Mouse (Mus musculus) cortical plate, adult 2 months (tissue): Measurements from ENCODE around the gene Mast4. TPM values are rescaled to one million over a fixed set of nuclear protein-coding genes. Genes with fewer than 3 reads are reported as not detected.

Experiments used
- H3K27ac ChIP-seq: fragments of 200-500 bp; 2 replicates; pipeline ENCODE4 v1.5.1; 2012; ENCODE audit warnings: low read length, control low read depth, inconsistent platforms; ENCODE audit not compliant: insufficient read depth
- H3K4me1 ChIP-seq: fragments of 200-500 bp; 2 replicates; pipeline ENCODE4 v1.6.1; 2011; ENCODE audit warnings: low read length; ENCODE audit not compliant: control insufficient read depth, insufficient read depth
- H3K4me3 ChIP-seq: fragments of 200-500 bp; 2 replicates; pipeline ENCODE4 v1.5.1; 2011; ENCODE audit warnings: mild to moderate bottlenecking, low read length, control low read depth; ENCODE audit not compliant: insufficient read depth
- CTCF ChIP-seq: fragments of 200-500 bp; IDR thresholded peaks from 2 replicates; pipeline ENCODE4 v1.5.1; 2011; ENCODE audit warnings: mild to moderate bottlenecking, control low read depth, low read length; ENCODE audit not compliant: insufficient read depth; ENCODE audit errors: extremely low read depth
- POLR2A ChIP-seq: fragments of 200-500 bp; IDR thresholded peaks from 2 replicates; pipeline ENCODE4 v1.6.1; 2011; ENCODE audit warnings: mild to moderate bottlenecking, low read length, control low read depth; ENCODE audit not compliant: insufficient read depth; ENCODE audit errors: extremely low read depth
- polyA plus RNA-seq: library from polyadenylated mRNA; depleted of rRNA; stranded (reverse); fragments of >200 nt; gene quantifications from 2 replicates; pipeline ENCODE4 v1.2.3, GENCODE M21; 2012

Gene Mast4
- polyA plus RNA-seq, 1 experiment: 19.6 TPM

DNA sequence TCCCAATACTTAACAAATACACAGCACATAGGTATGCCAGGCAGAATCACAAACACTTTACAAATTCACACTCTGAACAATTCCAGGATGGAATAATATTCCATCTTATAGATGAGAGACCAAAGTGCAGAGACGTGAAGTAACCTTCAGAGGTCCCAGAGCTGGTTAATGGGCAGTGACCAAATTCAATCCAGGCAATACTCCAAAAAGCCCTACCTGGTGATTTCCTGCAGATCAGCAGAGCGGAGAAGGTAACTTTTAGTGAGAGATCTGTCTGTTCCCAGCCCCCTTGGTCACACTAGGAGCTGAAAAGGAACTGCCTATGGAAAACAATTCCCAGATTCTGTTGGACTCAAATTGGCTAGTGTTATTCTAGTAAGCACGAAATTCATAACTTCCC is 316.6 kb downstream of the Mast4 start:
- TF ChIP-seq POLR2A (no peak), CTCF (no peak)
- Histone ChIP-seq H3K4me1 (no peaks in the 10 kb centered on the region; the same call in 1 of the 2 replicates), H3K27ac (no peak overlapping the region), H3K4me3 (no peak overlapping the region)

DNA sequence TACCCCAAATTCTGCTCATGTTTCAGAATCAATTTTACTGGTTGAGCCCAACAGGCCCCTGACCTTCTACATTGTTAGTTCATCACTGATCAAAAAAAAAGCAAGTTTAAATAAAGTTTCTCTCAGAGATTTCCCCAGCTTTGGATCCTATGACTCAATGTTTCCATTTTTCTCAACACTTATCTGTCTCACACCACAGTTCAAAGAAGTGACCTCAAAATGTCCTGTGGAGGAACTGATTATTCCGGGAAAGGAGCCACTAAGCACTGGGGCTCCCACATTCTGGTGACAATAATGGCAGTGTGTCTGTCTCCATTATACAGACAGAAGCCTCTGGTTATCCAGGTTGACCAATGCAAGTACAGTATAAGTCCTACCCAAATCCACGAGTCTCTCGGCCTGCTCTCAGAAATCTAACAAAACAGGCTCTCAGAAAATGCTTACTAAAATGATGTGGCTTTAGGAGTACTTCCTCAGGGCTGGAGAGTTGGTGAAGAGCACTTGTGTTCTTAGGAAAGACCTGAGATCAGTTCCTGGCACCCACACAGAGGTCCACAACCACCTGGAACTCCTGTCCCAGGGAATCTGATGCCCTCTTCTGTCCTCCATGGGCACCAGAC is 319.1 kb downstream of the Mast4 start:
- Histone ChIP-seq H3K4me3 (no peak overlapping the region), H3K4me1 (no peaks in the 10 kb centered on the region), H3K27ac (peak overlapping the region; percentile 42; the same call in 1 of the 2 replicates)
- TF ChIP-seq POLR2A: no peak
- no peak for TF ChIP-seq CTCF

DNA sequence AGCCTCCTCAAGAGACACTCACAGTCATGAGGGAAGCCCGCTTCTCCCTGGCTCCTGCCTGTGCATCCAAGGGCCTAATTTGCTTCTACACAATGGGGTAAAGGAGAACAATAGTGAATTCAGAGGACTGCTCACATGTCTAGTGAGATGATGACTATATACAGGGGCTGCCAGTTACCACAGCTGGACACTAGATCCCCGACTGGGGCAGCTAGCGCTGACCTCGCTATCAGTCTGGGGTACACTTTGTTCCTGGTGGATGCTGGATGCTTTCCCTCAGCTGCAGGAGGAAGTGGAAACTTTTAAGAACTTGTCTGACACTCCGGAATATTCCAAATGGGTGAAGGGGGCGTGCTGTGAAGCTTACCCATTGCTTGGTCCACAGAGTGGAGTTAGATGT is 319.7 kb downstream of the Mast4 start:
- H3K4me3 ChIP-seq: no peak overlapping the region
- TF ChIP-seq POLR2A: no peak
- no peak for TF ChIP-seq CTCF
- no peaks in the 10 kb centered on the region for H3K4me1 ChIP-seq
- H3K27ac ChIP-seq: 0 out of 2 replicates have a peak overlapping the region, but pooled peaks have one; percentile 42

DNA sequence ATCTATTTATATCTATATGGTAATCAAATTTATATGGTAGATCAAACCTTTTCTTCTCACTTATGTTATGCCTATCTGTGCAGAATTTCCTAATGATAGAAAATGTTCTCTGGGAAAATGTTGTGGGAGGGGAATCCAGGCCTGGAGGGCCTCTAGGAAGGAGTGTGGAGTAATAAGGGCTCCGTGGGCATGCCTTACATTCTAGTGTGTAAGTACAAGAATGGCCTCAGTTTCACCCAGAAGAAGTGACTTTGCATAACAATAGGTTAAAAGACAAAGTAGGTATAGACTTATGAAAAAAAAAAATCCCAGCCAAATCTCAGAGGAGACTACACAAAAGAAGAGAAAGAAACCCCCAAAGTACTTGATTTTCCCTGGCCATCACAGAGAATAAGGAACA is 320.1 kb downstream of the Mast4 start:
- no peaks in the 10 kb centered on the region for H3K4me1 ChIP-seq
- no peak overlapping the region for H3K4me3 ChIP-seq
- H3K27ac ChIP-seq: peak overlapping the region; percentile 84; the same call in 1 of the 2 replicates
- TF ChIP-seq CTCF (no peak), POLR2A (no peak)

DNA sequence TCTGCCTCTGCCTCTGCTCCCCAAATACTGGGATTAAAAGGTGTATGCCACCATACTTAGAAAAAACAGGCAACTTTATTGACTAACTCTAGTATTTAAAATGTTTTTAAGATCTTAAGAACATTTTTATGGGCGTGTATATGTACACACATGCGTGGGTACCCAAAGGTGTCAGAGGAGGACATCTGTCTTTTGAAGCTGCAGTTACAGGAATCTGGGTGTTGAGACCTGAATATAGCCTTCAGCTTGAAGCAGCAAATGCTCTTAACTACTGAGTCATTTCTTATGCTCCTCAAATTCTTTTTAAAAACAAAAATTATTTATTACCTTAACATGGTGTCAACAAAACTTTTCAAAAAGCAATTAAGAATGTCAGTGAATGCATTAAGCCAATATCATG is 329.1 kb downstream of the Mast4 start:
- Histone ChIP-seq H3K4me1 (no peaks in the 10 kb centered on the region), H3K27ac (no peak overlapping the region), H3K4me3 (no peak overlapping the region)
- no peak for TF ChIP-seq CTCF
- TF ChIP-seq POLR2A: no peak

DNA sequence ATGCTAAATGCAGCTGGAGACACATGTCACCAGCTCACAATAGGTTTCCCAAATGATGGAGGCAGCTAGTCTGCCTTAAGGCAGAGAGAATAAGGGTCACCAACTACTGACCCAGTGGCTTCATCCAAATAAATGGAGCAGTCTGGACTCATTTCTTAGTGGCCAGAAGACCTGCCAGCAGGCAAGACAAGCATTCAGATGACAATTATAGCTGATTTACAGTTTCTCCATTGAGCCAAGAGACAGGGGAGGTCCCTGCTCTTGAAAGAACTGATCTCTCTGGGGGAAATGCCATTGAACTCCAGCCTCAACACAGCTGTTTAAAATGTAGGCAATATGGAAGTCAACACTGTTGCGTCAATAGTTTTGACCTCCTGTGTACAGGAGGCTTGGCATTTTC is 332.5 kb downstream of the Mast4 start:
- Histone ChIP-seq H3K27ac (no peak overlapping the region), H3K4me1 (no peaks in the 10 kb centered on the region), H3K4me3 (no peak overlapping the region)
- TF ChIP-seq POLR2A (no peak), CTCF (no peak)

DNA sequence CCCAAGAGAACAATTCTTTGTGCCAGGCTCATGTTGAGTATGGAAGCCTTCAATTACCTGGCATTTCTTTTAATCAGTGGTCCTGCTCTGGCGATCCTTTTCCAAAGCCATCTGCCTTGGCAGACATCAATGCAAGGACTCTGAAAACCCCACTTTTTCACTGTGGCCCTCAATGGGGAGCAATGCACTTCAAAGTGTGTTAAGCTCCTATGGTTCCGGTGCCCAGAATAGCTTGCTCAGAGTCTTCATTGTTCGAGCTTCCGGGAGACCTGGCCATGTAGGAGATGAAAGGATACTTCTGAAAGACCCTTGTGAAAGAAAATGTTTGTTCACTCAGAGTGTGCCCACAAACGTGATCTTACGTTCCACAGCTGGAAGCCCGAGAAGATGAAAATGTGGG is 333.4 kb downstream of the Mast4 start:
- TF ChIP-seq POLR2A (no peak), CTCF (no peak)
- no peaks in the 10 kb centered on the region for H3K4me1 ChIP-seq
- H3K27ac ChIP-seq: no peak overlapping the region
- no peak overlapping the region for H3K4me3 ChIP-seq

DNA sequence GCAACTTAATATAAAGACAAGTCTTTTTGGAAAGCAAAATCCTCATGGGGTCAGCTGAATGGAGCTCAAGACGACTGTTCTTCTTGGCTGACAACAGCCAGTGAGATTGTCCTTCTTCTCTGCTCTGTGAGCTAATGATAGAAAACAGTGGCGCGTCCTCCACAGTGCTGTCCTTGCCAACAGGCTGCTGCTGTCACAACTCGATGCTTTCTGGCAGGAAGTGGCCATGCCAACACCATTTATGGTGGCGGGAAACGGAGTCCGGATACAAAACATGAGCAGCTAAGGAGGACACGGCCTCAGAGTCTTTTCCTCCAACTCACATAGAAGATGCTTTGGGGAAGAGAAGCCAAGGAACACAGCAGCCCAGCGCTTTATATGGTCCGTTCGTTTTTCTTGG is 340.2 kb downstream of the Mast4 start:
- no peak overlapping the region for H3K4me3 ChIP-seq
- TF ChIP-seq POLR2A: no peak
- no peak for TF ChIP-seq CTCF
- H3K27ac ChIP-seq: no peak overlapping the region
- H3K4me1 ChIP-seq: peaks cover 3% of the 10 kb centered on the region

DNA sequence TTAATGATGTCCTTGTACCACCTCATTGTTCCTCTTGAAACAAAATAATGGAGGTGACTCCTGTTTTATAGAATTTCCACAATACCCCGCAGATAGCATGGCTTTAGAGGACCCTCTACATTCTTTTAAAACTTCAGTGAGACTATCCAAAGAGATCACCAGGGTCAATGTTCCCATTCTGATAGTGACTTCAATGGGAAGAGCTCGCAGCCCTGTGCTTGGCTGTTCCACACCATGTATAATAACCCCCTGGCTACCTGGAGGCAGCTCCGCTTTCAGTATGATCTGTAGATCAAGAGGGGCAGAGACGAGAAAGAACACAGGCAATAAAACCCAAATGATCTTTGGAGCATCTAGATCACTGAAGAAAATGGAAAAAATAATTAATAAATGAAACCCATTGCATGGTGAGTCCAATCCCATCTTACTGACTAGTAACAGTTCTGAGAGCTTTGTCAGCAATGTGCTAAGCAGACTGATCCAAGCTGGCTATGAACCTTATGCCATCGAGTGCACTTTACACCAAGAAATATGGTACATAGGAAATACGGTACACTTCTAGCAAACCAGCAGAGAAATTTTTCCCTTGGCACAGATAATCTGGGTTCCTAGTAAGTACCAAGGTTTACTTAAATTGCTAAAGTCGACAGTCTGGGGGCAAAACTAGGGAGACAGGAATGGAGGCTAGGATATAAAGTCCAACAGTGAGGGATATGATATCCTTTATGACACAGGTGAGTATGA is 341.4 kb downstream of the Mast4 start:
- no peak overlapping the region for H3K4me3 ChIP-seq
- TF ChIP-seq CTCF: no peak
- H3K4me1 ChIP-seq: peaks cover 3% of the 10 kb centered on the region
- no peak overlapping the region for H3K27ac ChIP-seq

DNA sequence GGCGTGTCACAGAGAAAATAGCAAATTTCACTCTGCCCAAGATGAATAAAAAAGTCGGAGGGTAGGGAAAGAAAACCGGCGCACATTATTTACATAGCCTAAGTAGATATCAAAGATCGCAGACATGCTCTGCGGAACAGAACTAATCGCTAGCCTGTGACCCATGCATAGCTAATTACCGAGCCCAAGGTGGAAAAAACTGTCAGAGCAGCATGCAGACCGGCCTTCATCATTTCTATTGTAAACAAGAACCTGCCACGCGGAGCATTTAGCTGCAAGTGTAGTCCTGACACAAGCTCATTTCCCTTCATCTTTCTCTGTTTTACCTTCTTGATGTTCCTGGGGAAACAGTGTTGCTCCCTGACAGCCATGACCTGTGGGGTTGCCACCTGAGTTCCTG is 342.4 kb downstream of the Mast4 start:
- peaks cover 3% of the 10 kb centered on the region for H3K4me1 ChIP-seq
- no peak overlapping the region for H3K4me3 ChIP-seq
- H3K27ac ChIP-seq: no peak overlapping the region
- TF ChIP-seq POLR2A: no peak
- no peak for TF ChIP-seq CTCF

DNA sequence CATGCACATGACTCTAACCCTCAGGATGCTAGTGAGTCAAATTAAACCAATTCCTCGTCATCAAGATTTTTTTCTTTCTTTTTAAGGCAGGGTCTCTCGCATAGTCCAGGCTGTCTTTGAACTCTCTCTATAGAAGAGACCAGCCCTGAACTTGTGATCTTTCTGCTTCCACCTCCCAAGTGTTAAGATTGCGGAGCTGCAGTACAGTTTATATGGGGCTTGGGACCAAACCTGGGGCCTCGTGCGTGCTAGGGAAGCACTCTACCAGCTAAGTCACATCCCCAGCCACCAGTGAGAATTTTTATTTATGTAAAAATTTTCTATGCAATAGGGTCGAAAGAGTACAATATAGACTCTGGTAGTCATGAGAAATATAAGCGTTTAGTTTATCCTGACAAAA is 343.1 kb downstream of the Mast4 start:
- Histone ChIP-seq H3K4me3 (no peak overlapping the region), H3K27ac (no peak overlapping the region), H3K4me1 (peaks cover 3% of the 10 kb centered on the region)
- no peak for TF ChIP-seq POLR2A
- TF ChIP-seq CTCF: no peak
